Mouse (Mus musculus): ENCODE data around the gene Col6a3.

GRCm38 (mm10) chr1:90875961-90876360 lies 32.2 kb upstream of the Col6a3 start:
- TF ChIP-seq CTCF (IDR thresholded peaks at IDR 0.05; ENCODE audit: borderline replicate concordance, insufficient read depth, low read depth, low read length) (no peak), POLR2A (IDR thresholded peaks at IDR 0.05; ENCODE audit: borderline replicate concordance, insufficient read depth, low read length) (no peak)
